Mouse (Mus musculus) liver (tissue): ENCODE measurements around the gene Scgb2b12.
"Not testable (repeated sequence)": the region's sequence is repeated elsewhere in the genome, so short reads cannot be mapped to it uniquely, and the experiment has no call there.

Experiments used
- DNase-seq: peaks from one replicate; pipeline ENCODE4 v3.0.0-alpha.2; 2020; ENCODE audit warnings: mixed read lengths

Gene Scgb2b12

GRCm38 (mm10) chr7:32327145-32327544 lies at the start of gene Scgb2b12:
Gene Scgb2b12, minus strand, starts transcription at chr7:32327245.
- DNase-seq, result not testable (repeated sequence)

GRCm38 (mm10) chr7:32333882-32334281 lies 6.8 kb upstream of the Scgb2b12 start, which contains the start of gene Scgb1b12:
Gene Scgb1b12, plus strand, starts transcription at chr7:32334182.
- DNase-seq, result not testable (repeated sequence)
